Mouse (Mus musculus) midbrain, embryonic 12.5 days (tissue): ENCODE measurements at regions not wholly inside any gene's neighbourhood (a gene's known extent, or its start where the extent isn't known, plus 50 kb on each side); places are given as distances from the start of the nearest gene placed in this dataset.

Source experiments
- ATAC-seq: fragments of 200-750 bp; cut with Nextera tagmentation; 2 replicates; pipeline ENCODE4 v1.8.0; 2017; ENCODE audit warnings: low read depth, moderate TSS enrichment, moderate library complexity; ENCODE audit not compliant: low FRiP score
- H3K27ac ChIP-seq: fragments of 300-500 bp; sonication (generic); replicated peaks from 2 replicates; pipeline ENCODE4 v1.5.1; 2016; ENCODE audit warnings: mild to moderate bottlenecking
- H3K27me3 ChIP-seq: fragments of 300-500 bp; sonication (generic); 2 replicates; pipeline ENCODE4 v1.6.1; 2016; ENCODE audit warnings: mild to moderate bottlenecking
- H3K36me3 ChIP-seq: fragments of 300-500 bp; sonication (generic); 2 replicates; pipeline ENCODE4 v1.6.1; 2016
- H3K4me1 ChIP-seq: fragments of 300-500 bp; sonication (generic); 2 replicates; pipeline ENCODE4 v1.6.1; 2016
- H3K4me2 ChIP-seq: fragments of 300-500 bp; sonication (generic); replicated peaks from 2 replicates; pipeline ENCODE4 v1.6.1; 2016; ENCODE audit warnings: mild to moderate bottlenecking, moderate library complexity
- H3K4me3 ChIP-seq: fragments of 300-500 bp; sonication (generic); 2 replicates; pipeline ENCODE4 v1.5.1; 2016; ENCODE audit warnings: mild to moderate bottlenecking
- H3K9ac ChIP-seq: fragments of 300-500 bp; sonication (generic); replicated peaks from 2 replicates; pipeline ENCODE4 v1.6.1; 2016; ENCODE audit warnings: mild to moderate bottlenecking, moderate library complexity
- H3K9me3 ChIP-seq: fragments of 300-500 bp; sonication (generic); 2 replicates; pipeline ENCODE4 v1.6.1; 2016; ENCODE audit warnings: mild to moderate bottlenecking
- WGBS: fragments of 180-500 bp; shearing (Covaris S2); methylation state at CpG from one replicate; pipeline ENCODE4 v1.1.7; 2016; 5-methylcytosine and 5-hydroxymethylcytosine counted together

DNA sequence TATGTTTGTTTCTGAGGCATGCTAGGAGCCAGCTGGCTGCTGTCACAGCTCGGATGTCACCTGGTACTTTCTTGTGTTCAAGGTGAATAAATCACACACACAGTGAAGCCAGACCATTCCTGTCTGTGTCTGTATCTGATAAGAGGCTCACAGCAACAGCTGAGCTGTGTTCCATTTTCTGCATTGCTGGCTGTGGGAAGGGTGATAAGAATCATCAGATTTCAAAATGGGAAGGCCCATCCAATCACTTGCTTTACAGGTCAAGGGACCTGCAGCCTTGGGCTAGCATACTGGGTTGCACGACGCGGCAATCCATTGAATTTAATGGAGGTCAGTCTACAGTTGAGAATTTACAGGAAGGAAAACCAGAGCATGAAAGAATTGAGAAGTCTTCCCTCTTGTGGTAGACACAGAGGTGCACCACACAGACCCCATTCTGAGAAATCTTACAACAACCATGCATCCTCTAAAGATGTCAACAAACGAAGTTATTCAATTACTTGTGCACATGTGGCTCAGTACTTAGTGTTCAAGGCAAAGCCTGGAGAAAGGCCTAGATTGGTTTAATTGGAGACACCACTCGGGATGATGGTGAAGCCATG, 135.2 kb downstream of the Gm12728 start:
- Histone ChIP-seq H3K9me3 (no peaks in the 10 kb centered on the region), H3K4me3 (no peak overlapping the region), H3K27ac (no peak overlapping the region), H3K4me1 (no peaks in the 10 kb centered on the region), H3K4me2 (no peak overlapping the region), H3K36me3 (no peaks in the 10 kb centered on the region), H3K27me3 (no peaks in the 10 kb centered on the region), H3K9ac (no peak overlapping the region)
- WGBS = 85% methylated on average over 6 of the region's 6 CpGs
- ATAC-seq = no peak

GRCm38 (mm10) chr4:105925506-105925905, 135.8 kb downstream of the Gm12728 start:
- ATAC-seq = no peak
- Histone ChIP-seq H3K9ac (no peak overlapping the region), H3K36me3 (no peaks in the 10 kb centered on the region), H3K4me1 (no peaks in the 10 kb centered on the region), H3K9me3 (no peaks in the 10 kb centered on the region), H3K4me3 (no peak overlapping the region), H3K4me2 (no peak overlapping the region), H3K27me3 (no peaks in the 10 kb centered on the region), H3K27ac (no peak overlapping the region)
- WGBS = 94% methylated on average over 2 of the region's 2 CpGs

GRCm38 (mm10) chr4:105929658-105930057, 140.0 kb downstream of the Gm12728 start:
- no peak overlapping the region for H3K27ac ChIP-seq
- H3K4me3 ChIP-seq = no peak overlapping the region
- H3K4me2 ChIP-seq = no peak overlapping the region
- ATAC-seq = no peak
- no peak overlapping the region for H3K9ac ChIP-seq
- H3K9me3 ChIP-seq = no peaks in the 10 kb centered on the region
- no peaks in the 10 kb centered on the region for H3K4me1 ChIP-seq
- no peaks in the 10 kb centered on the region for H3K36me3 ChIP-seq
- no peaks in the 10 kb centered on the region for H3K27me3 ChIP-seq
- WGBS = 92% methylated on average over 10 of the region's 10 CpGs

DNA sequence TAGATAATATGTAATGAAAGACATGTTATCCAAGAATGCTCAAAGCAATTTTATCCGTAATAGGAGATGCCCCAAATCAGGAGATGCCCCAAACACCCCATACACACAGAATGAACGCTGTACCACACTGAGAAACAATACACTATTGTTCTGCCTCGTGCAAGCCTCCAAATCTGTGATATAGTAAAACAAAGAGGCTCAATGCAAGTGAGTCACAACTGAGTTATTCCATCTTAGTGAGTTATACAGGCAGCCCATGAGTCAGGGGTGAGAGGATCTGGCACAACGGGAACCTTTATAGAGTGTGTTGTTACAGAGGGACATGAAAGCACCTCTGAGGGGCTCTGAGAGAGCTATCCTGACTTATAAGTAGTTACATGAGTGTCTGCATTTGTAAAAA, 145.3 kb downstream of the Gm12728 start:
- H3K4me2 ChIP-seq = no peak overlapping the region
- H3K36me3 ChIP-seq = no peaks in the 10 kb centered on the region
- no peaks in the 10 kb centered on the region for H3K4me1 ChIP-seq
- no peak overlapping the region for H3K4me3 ChIP-seq
- no peak for ATAC-seq
- WGBS = 66% methylated on average over 4 of the region's 4 CpGs
- H3K9ac ChIP-seq = no peak overlapping the region
- no peak overlapping the region for H3K27ac ChIP-seq
- H3K9me3 ChIP-seq = no peaks in the 10 kb centered on the region
- no peaks in the 10 kb centered on the region for H3K27me3 ChIP-seq

DNA sequence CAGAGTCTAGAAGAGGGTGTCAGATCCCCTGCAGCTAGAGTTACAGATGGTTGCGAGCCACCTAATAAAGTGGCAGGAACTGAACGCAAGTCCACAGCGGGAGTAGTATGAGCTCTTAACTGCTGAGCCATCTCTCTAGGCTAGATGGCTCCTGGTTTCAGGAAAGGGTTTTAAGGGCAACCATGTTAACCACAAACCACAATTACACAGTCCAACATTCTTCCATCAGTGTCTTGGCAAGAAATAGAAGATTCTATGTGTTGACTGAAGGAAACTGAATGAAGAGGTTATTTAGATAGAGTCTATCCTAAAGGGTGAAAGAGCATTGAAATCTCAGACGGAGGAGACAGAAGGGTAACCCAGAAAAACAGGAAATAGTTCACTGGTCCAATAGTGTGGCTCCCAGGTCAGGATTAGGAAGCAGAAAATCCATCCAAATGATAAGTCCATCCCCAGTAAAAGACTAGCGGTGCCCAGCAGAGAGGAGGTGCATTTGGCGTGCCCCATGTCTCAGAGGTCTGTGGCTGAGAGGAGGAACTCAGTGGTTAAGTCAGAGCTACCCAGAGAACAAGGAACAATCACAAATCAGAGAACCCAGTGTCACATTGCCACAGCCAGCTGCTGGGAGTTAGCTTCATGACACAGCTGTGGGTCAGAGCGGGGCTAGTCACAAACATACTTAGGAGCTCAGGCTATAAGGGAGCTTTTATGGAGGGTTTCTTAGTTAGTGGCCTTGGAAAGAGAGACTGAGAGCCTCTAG, 147.3 kb downstream of the Gm12728 start:
- Histone ChIP-seq H3K36me3 (no peaks in the 10 kb centered on the region), H3K27me3 (no peaks in the 10 kb centered on the region), H3K4me3 (no peak overlapping the region), H3K4me1 (no peaks in the 10 kb centered on the region), H3K9me3 (no peaks in the 10 kb centered on the region), H3K27ac (no peak overlapping the region), H3K4me2 (no peak overlapping the region), H3K9ac (no peak overlapping the region)
- 93% methylated on average over 7 of the region's 7 CpGs for WGBS
- no peak for ATAC-seq

GRCm38 (mm10) chr4:105937587-105937986, 147.9 kb downstream of the Gm12728 start:
- Histone ChIP-seq H3K36me3 (no peaks in the 10 kb centered on the region), H3K9me3 (no peaks in the 10 kb centered on the region), H3K4me2 (no peak overlapping the region), H3K4me3 (no peak overlapping the region), H3K27ac (no peak overlapping the region), H3K27me3 (no peaks in the 10 kb centered on the region), H3K9ac (no peak overlapping the region), H3K4me1 (no peaks in the 10 kb centered on the region)
- ATAC-seq = no peak
- 82% methylated on average over 6 of the region's 6 CpGs for WGBS

DNA sequence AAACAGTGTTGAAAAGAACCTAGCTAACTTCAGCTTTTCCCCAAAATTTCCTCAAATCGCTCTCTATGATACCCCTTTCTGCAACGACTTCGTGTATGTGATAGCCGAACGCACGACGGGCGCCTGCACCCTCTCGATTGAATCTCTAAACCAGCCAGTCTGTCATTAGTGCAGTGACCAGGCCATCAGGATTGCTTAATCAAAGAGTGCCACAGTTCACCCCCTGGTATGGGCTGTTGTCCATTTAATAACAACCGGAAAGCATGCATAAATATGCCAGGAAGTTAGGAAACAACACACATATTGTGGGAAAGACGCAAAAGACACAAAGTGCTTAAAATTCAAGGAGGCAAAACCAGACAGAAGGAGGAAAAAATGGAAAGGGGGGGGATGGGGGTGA, 149.2 kb downstream of the Gm12728 start:
- Histone ChIP-seq H3K27me3 (no peaks in the 10 kb centered on the region), H3K36me3 (no peaks in the 10 kb centered on the region), H3K4me3 (no peak overlapping the region), H3K4me2 (no peak overlapping the region), H3K9ac (no peak overlapping the region), H3K9me3 (no peaks in the 10 kb centered on the region), H3K27ac (no peak overlapping the region), H3K4me1 (no peaks in the 10 kb centered on the region)
- 89% methylated on average over 11 of the region's 11 CpGs for WGBS
- no peak for ATAC-seq

- no peaks in the 10 kb centered on the region for H3K36me3 ChIP-seq
- no peak overlapping the region for H3K27ac ChIP-seq
- H3K4me1 ChIP-seq = no peaks in the 10 kb centered on the region
- H3K4me3 ChIP-seq = no peak overlapping the region
- no peak for ATAC-seq
- H3K9ac ChIP-seq = no peak overlapping the region
- H3K9me3 ChIP-seq = no peaks in the 10 kb centered on the region
- no peak overlapping the region for H3K4me2 ChIP-seq
- 85% methylated on average over 11 of the region's 11 CpGs for WGBS
- no peaks in the 10 kb centered on the region for H3K27me3 ChIP-seq
Observed at GRCm38 (mm10) chr4:105939636-105940199, 150.0 kb downstream of the Gm12728 start.

- H3K4me3 ChIP-seq = no peak overlapping the region
- H3K27ac ChIP-seq = no peak overlapping the region
- no peak overlapping the region for H3K4me2 ChIP-seq
- H3K36me3 ChIP-seq = no peaks in the 10 kb centered on the region
- ATAC-seq = no peak
- no peaks in the 10 kb centered on the region for H3K4me1 ChIP-seq
- H3K9ac ChIP-seq = no peak overlapping the region
- no peaks in the 10 kb centered on the region for H3K27me3 ChIP-seq
- H3K9me3 ChIP-seq = no peaks in the 10 kb centered on the region
- 92% methylated on average over 7 of the region's 7 CpGs for WGBS
Observed at GRCm38 (mm10) chr4:105940891-105941290, 151.2 kb downstream of the Gm12728 start.

- Histone ChIP-seq H3K27ac (no peak overlapping the region), H3K4me1 (no peaks in the 10 kb centered on the region), H3K27me3 (no peaks in the 10 kb centered on the region), H3K9ac (no peak overlapping the region), H3K36me3 (no peaks in the 10 kb centered on the region), H3K4me3 (no peak overlapping the region), H3K4me2 (no peak overlapping the region), H3K9me3 (no peaks in the 10 kb centered on the region)
- 44% methylated on average over 7 of the region's 7 CpGs for WGBS
- ATAC-seq = no peak
Observed at GRCm38 (mm10) chr4:105941785-105942184, 152.1 kb downstream of the Gm12728 start.

GRCm38 (mm10) chr4:105944962-105945361, 155.3 kb downstream of the Gm12728 start:
- H3K36me3 ChIP-seq = no peaks in the 10 kb centered on the region
- ATAC-seq = no peak
- H3K4me3 ChIP-seq = no peak overlapping the region
- no peak overlapping the region for H3K27ac ChIP-seq
- H3K4me2 ChIP-seq = no peak overlapping the region
- H3K9me3 ChIP-seq = no peaks in the 10 kb centered on the region
- no peaks in the 10 kb centered on the region for H3K4me1 ChIP-seq
- no peak overlapping the region for H3K9ac ChIP-seq
- WGBS = 76% methylated on average over 5 of the region's 5 CpGs
- H3K27me3 ChIP-seq = no peaks in the 10 kb centered on the region

DNA sequence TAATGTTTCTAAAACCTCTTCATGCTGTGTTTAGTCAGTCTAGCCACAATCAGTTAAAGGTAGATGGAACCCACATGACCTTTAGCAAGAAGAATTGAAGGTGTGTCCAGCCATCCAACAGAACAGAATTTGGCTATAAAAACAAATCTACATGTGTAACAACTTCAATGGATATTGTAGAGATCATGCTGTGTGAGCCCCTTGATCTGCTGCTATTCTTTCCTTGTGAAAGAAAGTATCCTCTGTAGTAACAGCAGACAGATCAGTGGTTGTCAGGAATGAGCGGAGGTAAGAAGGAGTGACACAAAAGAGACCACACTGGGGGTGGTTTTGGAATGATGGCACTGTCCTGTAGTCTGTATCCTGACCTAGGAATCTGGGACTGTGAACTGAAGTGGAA, 156.3 kb downstream of the Gm12728 start:
- H3K9me3 ChIP-seq = no peaks in the 10 kb centered on the region
- H3K4me2 ChIP-seq = no peak overlapping the region
- 46% methylated on average over 1 of the region's 1 CpGs for WGBS
- no peak overlapping the region for H3K27ac ChIP-seq
- H3K4me3 ChIP-seq = no peak overlapping the region
- no peak overlapping the region for H3K9ac ChIP-seq
- no peaks in the 10 kb centered on the region for H3K4me1 ChIP-seq
- H3K27me3 ChIP-seq = no peaks in the 10 kb centered on the region
- ATAC-seq = no peak
- no peaks in the 10 kb centered on the region for H3K36me3 ChIP-seq
